Mouse (Mus musculus) liver, embryonic 14.5 days (tissue): Measurements from ENCODE around the gene Rab3d.

Experiments used
- CTCF ChIP-seq: IDR thresholded peaks from 2 replicates; pipeline ENCODE4 v1.5.1; 2016; ENCODE audit warnings: antibody characterized with exemption, low read depth, control low read depth
- EP300 ChIP-seq: IDR thresholded peaks from 2 replicates; pipeline ENCODE4 v1.6.1; 2016; ENCODE audit warnings: antibody characterized with exemption, low read depth

GRCm38 (mm10) chr9:21943046-21943445, 25.1 kb upstream of the Rab3d start:
- TF ChIP-seq CTCF (no peak), EP300 (no peak)
